Mouse (Mus musculus) T-helper 2 cell (primary cell): ENCODE results near the gene C2cd4d.

ENCODE experiments used
- in situ Hi-C: fragments of 300-600 bp; cut with MboI, MseI; formaldehyde crosslinking; loops from one replicate; pipeline ENCODE4 v1.15.1; 2025; ENCODE audit warnings: high pct_unique_total_duplicates

Gene C2cd4d

DNA sequence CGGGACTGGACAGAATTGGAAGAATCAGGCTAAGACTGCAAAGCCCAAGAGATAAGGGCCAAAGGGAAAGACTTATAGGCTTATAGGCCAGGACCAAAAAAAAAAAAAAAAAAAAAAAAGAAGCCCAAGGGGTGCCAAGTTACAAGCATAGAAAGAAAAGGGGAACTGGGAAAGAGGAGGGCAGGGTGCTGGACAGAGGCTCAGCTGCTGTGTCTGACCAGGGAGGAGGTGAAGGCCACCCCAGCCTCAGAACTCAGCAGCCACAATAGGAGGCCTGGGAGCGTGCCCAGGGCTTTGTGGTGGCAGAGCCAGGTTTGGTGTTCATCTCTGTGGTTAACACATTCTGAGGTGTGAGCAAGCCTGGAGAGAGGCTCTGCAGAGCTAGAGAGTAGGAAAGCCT lies 12.9 kb downstream of the C2cd4d start:
- in situ Hi-C loops = no loop called here

DNA sequence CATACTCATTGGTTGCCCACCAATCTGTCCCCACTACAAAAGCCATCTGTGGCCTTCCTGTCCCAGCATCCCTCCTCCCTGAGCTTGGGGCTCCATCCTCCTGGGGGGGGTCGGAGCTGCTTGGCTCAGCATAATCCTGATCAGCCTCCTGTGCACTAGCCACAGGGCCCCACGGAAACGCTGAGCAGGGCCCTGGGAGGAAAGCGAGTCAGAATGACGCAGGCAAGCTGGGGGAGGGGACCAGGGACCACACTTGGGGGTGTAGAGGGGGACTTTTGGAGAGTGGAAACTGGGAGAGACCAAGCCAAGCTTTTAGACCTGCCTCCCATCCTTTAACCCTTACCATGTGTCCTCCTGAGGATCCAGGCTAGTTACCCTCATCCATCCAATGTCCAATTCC lies 13.6 kb downstream of the C2cd4d start:
- in situ Hi-C loops = no loop called here

DNA sequence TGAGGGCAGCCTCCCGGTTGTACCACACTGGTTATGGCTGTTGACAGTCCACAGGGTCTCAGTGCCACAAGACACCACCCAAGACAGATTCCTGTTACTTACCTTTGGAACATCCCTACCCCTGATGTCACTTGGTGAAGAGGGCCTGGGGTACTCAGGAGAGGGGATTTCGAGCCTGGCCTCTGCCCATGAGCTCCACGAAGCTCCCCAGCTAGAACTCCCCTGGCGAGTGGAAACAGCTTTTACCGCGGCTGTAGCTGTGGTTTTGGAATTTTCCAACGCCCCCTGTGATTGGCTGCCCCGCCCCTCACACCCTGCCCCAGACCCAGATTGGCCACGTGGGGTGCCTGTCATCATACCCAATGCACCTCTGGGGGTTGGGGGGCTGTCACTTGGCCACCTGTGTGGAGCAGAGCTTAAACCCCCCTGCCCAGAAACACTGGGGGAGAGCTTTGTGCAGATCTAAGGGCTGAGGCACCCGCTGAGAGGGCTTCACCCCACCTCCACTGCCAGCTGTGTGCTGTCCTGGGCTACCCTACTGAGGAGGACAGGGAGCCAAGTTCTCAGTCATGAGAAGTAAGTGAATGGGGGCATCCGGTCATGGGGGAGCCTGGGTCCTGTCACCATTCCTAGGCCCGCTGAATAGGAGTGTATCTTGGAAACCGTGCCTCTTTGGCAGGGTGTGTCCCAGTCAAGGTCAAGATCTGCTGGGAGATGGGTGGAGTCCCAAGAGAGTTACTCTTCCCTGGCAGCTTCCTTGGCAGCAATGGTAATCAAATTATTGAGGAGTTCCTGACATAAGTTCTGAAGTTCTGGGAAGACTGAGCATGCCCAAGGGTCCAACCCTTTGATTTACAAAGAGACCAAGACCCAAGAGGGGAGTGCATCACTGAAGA lies 15.0 kb downstream of the C2cd4d start:
- in situ Hi-C loops = no loop called here

DNA sequence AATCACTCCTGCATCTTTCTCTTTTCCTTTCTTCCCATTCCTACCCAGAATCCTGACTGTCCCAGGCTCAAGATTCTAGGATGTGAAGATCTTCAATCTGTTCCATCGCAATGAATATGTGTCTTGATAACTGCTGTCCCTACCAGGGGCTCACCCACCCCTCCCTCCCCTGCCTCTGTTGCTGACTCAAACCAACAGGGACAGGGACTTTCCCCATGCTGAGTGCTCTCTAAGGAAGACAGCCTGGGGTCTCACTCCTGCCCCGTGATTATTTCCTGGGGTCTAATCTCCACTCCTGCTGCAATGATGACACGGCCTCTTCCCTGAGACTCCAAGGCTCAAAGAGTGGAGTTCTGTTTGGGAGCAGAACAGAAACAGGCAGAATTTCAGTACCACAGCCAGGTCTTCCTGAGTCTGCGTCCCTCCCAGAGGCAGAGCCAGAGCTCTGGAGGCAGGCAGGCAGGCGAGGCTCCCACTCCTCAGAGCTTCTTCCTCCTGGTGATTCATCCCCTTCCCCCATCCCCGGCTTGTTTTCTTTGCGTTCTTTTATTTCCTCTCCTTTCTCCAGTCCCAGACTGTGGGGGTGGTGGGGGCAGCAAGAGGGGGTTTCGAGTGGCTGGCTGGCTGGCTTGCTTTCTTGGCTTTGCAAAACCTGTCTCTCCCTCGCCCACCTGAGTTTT lies 17.7 kb downstream of the C2cd4d start:
- in situ Hi-C loops = no loop called here

DNA sequence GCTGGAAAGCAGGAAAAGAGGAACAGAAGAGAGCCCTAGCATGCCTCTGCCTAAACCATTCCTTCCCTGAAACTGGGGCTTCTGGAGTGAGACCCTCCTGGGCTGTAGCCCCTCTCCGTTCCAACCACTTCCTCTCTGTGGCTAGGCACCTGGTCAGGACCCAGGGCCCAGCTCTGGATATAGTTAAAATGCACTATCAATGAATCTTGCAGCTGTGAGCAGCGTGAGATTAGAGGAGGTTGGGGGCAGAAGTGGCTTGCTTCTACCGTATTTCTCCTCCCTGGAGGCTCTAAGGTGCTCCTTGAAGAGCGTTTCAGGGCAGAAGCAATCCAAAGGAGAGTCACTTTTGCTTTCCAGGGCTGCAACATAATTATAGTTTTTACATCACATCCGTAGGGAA lies 20.1 kb downstream of the C2cd4d start:
- in situ Hi-C loops = no loop called here

DNA sequence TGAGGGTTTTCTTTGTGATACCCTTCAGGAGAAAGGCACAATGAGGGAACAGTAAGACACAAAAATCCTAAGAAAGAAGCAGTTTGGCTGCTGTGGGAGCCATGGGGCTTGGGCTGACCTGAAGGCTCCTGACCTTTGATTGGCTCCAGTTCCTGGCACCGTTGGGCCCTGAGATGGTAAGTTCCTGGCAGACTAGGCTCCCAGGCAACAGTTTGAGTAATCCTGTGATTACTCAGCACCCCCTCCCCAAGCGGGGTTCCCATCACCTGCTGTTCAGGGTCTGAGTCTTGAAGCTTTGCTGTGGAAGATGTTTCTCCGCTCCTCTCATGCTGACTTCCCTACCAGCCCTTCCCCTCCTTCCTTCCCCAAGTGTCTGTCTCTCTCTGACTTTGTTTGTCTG lies 21.2 kb downstream of the C2cd4d start:
- in situ Hi-C loops = no loop called here

DNA sequence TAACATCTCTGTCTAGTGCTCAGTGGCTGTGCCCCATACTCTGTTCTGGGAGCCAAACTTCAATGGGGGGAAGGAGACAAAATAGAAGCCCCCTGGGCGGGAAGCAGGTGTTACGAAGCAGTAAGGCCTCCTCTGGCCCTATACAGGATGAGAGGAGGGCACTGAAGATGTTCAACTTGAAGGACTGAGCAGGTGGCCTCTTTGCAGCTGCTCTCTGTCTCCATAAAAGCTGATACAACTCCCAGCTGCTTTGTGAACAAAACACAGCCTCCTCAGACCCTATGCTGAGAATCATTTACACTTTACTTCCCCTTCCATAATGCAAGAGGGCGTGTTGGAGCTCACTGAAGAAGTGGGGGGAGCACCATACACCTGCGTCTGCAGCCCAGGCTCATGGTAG lies 24.4 kb downstream of the C2cd4d start:
- in situ Hi-C loops = no loop called here

DNA sequence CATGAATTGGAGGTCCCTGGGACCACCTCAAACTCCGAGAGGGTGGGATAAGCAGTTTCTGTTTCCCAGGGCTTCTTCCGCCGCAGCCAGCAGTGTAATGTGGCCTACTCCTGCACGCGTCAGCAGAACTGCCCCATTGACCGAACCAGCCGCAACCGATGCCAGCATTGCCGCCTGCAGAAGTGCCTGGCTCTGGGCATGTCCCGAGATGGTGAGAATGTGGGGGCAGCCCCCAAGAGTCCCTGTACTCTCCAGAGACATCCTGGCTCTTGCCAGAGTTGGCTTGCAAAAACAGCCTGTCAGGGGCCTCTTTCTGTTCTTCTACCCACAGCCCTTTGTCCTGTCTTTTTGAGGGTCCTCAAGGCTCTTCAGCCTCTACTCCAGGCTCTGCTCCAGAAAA lies 25.2 kb downstream of the C2cd4d start:
- in situ Hi-C loops = no loop called here

DNA sequence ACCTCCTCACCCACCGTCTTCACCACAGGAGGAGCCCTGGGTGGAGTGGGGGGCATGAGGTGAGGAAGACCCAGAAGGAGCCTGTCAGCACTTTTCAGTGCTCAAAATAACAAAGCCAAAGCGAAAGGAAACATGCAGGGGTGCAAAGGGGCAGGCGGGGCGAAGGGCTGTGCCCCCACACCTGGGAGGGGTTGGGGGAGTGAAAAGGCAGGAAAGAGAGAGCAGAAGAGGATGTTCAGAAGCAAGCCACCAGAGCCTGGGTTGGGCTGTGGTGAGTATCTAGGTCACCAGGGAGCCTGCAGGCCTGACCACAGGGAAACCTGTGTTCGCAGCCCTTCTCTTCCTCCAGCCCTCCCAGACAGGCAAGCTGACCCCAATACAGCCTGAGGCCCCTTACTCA lies 25.8 kb downstream of the C2cd4d start:
- in situ Hi-C loops = no loop called here

DNA sequence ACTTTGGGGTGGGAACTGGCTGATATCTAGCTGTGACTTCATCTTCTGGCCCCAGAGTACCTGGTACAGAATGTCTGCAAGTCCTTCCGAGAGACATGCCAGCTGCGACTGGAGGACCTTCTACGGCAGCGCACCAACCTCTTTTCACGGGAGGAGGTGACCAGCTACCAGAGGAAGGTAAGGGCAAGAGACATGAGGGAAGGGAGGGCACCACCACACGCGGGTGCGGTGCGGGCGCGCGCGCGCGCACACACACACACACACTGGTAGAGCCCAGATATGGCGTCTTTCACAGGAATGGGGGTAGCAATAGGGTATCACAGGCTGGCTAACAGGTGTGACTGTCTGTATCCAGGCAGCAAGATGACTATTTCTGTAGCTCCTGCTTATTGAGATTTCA lies 27.2 kb downstream of the C2cd4d start:
- in situ Hi-C loops = no loop called here

DNA sequence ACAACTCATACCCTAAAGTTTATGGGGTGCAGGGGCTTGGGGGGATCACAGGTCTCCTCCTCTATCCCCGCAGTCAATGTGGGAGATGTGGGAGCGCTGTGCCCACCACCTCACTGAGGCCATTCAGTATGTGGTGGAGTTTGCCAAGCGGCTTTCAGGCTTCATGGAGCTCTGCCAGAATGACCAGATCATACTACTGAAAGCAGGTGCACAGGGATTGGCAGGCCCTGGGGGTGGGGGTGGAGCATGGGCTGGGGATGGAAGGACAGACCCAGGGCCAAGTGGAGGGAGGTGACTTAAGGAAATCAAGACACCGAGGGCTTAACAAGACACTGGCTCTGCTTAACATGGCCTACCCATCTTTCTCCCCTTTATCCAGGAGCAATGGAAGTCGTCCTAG lies 28.8 kb downstream of the C2cd4d start:
- in situ Hi-C loops = no loop called here

DNA sequence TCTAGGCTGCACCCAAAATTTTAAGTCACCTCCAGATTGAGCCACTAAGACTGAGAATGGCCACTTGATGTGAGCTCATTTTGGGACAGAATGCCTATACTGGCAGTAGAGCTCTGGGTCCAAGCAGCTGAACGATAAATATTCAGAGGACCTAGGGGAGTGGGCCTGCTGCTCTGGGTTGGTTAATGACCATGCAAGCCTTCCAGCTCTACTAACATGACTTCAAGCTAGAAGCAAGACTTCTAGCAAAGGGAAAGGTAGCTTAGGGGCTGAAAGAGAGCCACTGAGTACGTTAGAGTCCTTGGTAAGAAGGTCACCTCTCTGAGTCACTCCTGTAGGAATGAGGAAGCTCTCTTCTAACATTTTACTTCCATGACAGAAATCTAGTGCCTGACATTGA lies 29.9 kb downstream of the C2cd4d start:
- in situ Hi-C loops = no loop called here

DNA sequence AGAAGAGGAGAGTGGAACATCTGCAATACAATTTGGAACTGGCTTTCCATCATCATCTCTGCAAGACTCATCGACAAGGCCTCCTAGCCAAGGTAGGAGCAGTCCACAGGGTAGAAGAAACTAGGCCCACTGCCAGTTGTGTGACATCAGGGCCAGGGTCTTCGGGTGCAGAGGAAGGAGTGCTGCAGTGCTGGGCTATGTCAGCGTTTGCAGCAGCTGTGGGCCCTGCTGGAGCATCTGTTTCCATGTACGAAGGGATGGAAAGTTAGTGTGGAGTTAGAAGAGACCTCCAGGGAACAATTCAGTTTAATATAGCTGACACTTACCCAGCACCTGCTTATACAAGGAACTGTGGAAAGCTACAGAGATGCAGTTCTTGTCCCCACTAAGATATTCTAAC lies 30.8 kb downstream of the C2cd4d start:
- in situ Hi-C loops = no loop called here

DNA sequence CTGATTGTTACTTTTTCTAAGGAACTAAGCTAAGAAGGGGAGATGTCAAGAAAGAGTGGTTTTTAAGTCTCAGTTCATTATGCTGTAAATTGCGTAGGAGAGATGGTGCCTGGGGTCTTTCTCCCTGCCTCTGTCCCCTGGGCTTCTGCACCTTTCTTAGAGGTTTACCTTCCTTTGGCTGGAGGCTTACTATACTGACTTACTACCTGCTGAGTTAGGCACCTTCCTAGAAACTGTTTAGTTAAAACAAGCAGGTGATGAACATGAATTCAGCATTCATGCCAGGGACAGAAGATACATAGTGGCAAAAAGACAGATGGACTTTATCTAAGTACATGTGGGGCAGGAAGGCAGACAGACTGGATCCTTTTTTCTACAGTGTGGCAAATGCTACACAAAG lies 34.1 kb downstream of the C2cd4d start:
- in situ Hi-C loops = no loop called here

DNA sequence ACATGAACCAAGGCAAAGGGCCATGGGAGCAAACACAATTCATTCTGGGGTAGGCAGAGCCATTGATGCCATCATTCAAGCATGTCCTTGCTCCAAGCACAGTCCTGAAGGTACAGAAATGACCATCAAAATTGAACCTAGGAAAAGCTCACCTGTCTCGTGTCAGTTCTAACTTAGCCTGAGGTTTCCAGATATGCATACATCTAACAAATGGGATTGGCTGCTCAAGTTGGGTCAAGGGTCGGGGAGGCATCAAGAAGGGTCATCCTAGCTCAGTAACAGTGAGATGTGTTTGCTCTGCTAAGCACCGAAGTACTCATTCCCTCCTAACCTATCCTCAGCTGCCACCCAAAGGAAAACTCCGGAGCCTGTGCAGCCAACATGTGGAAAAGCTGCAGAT lies 34.6 kb downstream of the C2cd4d start:
- in situ Hi-C loops = no loop called here

DNA sequence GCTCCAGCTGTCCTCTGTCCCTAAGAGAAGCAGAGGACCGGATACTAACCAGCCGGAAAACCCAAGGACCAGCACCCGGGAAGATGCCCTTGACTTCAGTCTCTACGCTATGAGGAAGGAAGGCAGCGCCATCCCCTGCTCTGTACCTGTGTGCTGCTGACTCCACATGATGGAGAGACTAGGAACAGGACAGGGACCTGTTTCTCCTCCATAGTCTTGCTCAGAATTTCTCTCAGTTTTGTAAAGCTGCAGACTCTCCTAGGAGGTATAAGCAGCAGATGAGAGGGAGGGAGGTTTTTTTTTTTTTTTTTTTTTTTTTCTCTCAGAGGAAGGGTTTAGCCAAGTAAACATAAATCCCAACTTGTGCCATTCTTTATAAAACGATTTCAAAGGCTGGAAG lies 36.0 kb downstream of the C2cd4d start, which contains the start of gene Lingo4:
Lingo4 (plus strand) TSS at position 301 of the 400 bp plus-strand sequence.
- in situ Hi-C loops = no loop called here

DNA sequence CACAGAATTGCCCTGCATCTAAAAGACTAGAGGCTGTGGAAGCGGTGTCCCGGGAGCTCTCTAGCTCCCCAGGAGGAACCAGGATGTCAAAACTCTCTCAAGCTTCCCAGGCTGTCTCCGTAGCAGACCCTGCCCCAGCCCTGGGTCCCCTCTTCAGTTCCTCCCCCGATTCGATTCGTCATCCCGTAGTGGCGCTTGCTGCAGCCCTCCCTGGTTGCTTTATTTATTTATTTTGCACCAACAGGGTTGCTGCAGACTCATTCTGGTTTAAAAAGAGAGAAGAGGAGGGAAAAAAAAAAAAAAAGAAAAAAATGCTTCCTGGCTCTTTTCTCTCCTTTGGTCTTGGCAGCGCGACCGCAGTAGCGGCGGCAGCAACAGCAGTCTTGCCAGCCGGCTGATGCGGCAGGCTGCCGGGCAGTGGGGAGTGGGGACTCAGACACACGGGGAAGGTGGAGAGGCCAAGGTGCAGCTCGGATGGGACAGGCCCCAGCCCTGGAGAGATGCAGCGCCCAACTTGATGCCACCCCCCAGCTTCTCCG lies 36.8 kb downstream of the C2cd4d start:
- in situ Hi-C loops = no loop called here

DNA sequence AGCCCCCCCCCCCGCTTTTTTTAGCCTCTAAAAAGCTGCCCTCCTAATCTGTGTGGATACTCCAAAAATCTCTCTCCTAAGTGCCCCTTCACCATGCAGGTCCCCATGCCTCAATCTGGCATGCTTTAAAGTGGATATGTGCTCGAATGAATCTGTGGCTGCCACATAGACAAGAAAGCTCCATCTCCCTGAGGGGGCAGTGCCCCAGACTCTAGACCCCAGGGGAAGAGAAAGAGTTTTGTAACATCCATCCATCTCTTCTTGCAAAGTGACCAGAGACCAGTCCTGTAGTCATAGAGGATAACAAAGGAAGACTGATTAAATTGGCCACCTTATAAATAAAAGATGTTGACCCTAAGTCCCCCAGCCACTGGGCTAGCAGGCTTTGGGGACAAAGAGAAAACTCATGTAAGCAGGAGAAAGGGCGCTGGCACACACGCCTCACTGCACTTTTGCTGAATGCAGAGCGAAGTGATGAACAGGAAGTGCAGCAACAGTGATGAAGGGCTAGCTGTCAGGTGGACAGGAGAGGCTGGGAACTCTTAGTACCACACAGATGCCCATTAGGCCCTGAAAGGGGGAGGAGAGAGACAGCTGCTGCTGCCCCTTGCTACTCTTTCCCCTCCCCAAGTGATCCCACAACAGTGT lies 37.5 kb downstream of the C2cd4d start:
- in situ Hi-C loops = loop anchor here (5.0 kb wide), 1 partner anchor 32 kb away; no protein-coding TSS in a partner anchor

DNA sequence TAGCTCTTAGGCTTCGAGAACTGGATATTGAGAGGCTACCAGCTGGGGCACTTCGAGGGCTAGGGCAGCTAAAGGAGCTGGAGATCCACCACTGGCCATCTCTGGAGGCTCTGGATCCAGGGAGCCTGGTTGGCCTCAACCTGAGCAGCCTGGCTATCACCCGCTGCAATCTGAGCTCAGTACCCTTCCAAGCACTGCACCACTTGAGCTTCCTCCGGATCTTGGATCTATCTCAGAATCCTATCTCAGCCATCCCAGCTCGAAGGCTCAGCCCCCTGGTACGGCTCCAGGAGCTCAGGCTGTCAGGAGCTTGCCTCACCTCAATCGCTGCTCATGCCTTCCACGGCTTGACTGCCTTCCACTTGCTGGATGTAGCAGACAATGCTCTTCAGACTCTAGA lies 40.2 kb downstream of the C2cd4d start:
- in situ Hi-C loops = loop anchor here (5.0 kb wide), 1 partner anchor 35 kb away; no protein-coding TSS in a partner anchor

DNA sequence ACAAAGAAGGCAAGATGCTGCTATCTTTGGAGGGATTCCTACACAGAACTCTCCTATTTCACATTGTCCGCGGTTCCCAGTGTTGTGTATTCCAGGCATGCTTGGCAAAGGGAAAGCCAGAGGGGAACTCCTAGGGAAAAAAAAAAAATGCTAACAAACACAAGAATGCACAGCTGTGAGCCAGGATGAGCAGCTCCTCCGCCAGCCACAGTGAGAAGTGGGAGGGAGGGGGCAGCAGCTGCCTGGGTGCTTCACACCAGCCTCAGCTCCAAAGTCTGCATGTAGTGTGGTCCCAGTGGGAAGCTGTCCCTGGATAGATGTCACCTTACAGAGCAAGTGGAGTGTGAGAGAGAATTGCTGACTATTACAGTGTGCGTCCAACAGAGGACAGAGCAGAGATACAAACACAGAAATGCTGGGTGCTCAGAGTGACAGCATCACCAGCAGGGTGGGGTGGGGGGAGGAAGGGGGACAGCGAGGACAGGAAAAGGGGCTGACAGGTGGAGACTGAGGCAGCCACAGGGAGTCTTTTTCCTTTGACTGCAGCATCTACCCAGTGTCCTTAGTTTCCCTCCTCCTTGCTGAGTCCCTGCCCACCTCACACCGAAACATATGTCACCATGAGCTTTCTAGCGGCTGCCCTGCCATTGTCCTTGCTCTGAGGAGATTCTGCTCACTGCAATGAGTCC lies 42.3 kb downstream of the C2cd4d start:
- in situ Hi-C loops = loop anchor here (5.0 kb wide), 1 partner anchor 37 kb away; no protein-coding TSS in a partner anchor

DNA sequence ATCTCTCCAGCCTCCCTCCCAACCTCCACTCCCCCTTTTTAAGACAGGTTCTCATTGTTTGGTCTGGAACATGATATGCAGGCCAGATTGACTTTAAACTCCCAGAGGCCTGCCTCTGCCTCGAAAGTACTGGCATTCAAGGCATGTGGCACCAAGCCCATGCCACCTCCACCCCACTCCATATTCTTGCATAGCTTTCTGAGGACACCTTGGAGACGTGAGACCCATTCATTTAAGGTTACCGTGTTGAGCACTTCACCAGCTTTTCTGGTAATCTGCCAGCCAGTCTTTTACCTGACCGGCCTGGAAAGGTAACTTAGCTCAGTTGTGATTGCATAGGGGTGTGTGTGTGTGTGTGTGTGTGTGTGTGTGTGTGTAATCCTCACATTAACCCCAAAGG lies 43.3 kb downstream of the C2cd4d start:
- in situ Hi-C loops = no loop called here

DNA sequence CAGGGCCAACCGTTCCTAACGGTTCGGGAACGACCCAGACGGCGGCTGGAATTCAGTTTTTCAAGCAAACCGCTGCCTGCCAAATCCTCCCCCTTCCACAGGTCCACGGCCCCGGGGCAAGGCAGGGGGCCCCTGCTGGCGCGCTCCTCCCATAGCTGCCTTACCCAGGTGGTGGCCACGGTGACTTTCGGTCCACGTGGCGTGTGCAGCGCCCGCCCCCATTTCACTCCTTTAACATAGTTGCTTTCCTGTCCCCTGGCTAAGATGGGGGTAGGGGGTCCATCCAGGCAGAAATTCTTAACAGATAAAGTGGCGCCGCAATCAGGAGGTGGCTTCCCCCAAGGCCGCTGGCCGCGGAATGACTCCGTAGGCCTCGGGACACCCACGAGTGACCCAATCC lies 50.3 kb downstream of the C2cd4d start:
- in situ Hi-C loops = no loop called here
